Mouse (Mus musculus) embryonic facial prominence, embryonic 12.5 days (tissue): ENCODE data around the gene Mepe. TPM values are rescaled to one million over a fixed set of nuclear protein-coding genes. Genes with fewer than 3 reads are reported as not detected.

ENCODE experiments used
- ATAC-seq: fragments of 200-750 bp; cut with Nextera tagmentation; 2 replicates; pipeline ENCODE4 v1.8.0; 2017; ENCODE audit not compliant: insufficient number of reproducible peaks, insufficient read depth, low FRiP score, low TSS enrichment
- H3K27ac ChIP-seq: fragments of 300-500 bp; sonication (generic); 2 replicates; pipeline ENCODE4 v1.5.1; 2016; ENCODE audit warnings: mild to moderate bottlenecking
- H3K27me3 ChIP-seq: fragments of 300-500 bp; sonication (generic); 2 replicates; pipeline ENCODE4 v1.6.1; 2016; ENCODE audit warnings: mild to moderate bottlenecking, moderate library complexity
- H3K36me3 ChIP-seq: fragments of 300-500 bp; sonication (generic); 2 replicates; pipeline ENCODE4 v1.6.1; 2016; ENCODE audit warnings: mild to moderate bottlenecking
- H3K4me1 ChIP-seq: fragments of 300-500 bp; sonication (generic); 2 replicates; pipeline ENCODE4 v1.6.1; 2016
- H3K4me2 ChIP-seq: fragments of 300-500 bp; sonication (generic); replicated peaks from 2 replicates; pipeline ENCODE4 v1.6.1; 2016; ENCODE audit warnings: mild to moderate bottlenecking, moderate library complexity
- H3K4me3 ChIP-seq: fragments of 300-500 bp; sonication (generic); 2 replicates; pipeline ENCODE4 v1.5.1; 2016; ENCODE audit warnings: mild to moderate bottlenecking
- H3K9ac ChIP-seq: fragments of 300-500 bp; sonication (generic); 2 replicates; pipeline ENCODE4 v1.6.1; 2016; ENCODE audit warnings: mild to moderate bottlenecking, moderate library complexity
- H3K9me3 ChIP-seq: fragments of 300-500 bp; sonication (generic); 2 replicates; pipeline ENCODE4 v1.6.1; 2016; ENCODE audit warnings: mild to moderate bottlenecking, moderate library complexity
- WGBS: fragments of 180-500 bp; shearing (Covaris S2); methylation state at CpG from one replicate; pipeline ENCODE4 v1.1.7; 2016; 5-methylcytosine and 5-hydroxymethylcytosine counted together
- polyA plus RNA-seq: library from polyadenylated mRNA; unstranded; fragments of >200 nt; fragmentation: Nextera tagmentation; extraction: Ambion mirVana; gene quantifications from 2 replicates; pipeline ENCODE4 v1.2.1, GENCODE M21; 2016

The Mepe gene
- polyA plus RNA-seq, 1 experiment from 2014 or later = not detected

DNA sequence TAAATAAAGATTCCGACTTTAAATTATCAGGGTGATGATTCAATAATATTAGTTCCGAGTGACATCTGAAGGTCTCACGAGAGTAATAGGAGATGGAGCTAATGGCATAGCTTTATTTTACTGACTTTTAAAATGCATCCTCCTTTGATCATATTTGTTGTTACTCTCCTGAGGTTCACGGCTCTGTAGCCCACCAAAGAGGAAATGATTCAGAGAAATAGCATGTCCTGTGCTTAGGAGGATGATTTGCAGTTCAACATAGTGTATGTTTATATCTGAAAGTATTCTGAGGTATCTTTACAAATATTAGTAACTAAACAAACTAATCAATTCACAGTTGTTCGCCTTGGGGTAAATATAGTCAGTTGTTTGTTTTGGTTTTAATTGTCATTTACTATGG is 32.4 kb downstream of the Mepe start:
- Histone ChIP-seq H3K9me3 (no peaks in the 10 kb centered on the region), H3K9ac (no peak overlapping the region), H3K36me3 (no peaks in the 10 kb centered on the region), H3K4me3 (no peak overlapping the region), H3K4me1 (no peaks in the 10 kb centered on the region), H3K4me2 (no peak overlapping the region), H3K27me3 (no peaks in the 10 kb centered on the region), H3K27ac (no peak overlapping the region)
- 68% methylated on average over 5 of the region's 5 CpGs for WGBS
- ATAC-seq = no peak

GRCm38 (mm10) chr5:104358592-104358991 is 33.5 kb downstream of the Mepe start:
- Histone ChIP-seq H3K27ac (no peak overlapping the region), H3K9ac (no peak overlapping the region), H3K4me1 (no peaks in the 10 kb centered on the region), H3K9me3 (no peaks in the 10 kb centered on the region), H3K4me3 (no peak overlapping the region), H3K4me2 (no peak overlapping the region), H3K27me3 (no peaks in the 10 kb centered on the region), H3K36me3 (no peaks in the 10 kb centered on the region)
- 54% methylated on average over 7 of the region's 7 CpGs for WGBS
- ATAC-seq = no peak

DNA sequence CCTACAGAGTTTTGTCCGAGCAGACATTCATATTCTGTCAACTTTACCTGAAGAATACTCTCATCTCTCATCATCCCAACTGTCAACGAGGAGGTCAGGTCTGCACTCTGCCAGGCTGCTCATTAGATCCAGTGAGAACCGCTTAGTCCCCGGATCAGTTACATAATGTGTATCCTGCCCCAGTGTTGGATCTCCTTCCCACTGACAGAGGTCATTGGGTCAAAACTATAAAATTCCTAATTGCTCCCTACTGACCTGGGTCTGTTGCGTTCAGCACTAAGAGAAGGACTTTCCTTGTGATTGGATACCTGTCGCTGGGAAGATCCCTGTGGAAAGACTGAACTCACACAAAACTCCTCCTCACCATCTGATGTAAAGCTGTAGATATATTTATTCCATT is 34.1 kb downstream of the Mepe start:
- no peaks in the 10 kb centered on the region for H3K36me3 ChIP-seq
- no peaks in the 10 kb centered on the region for H3K9me3 ChIP-seq
- H3K27ac ChIP-seq = no peak overlapping the region
- 24% methylated on average over 6 of the region's 6 CpGs for WGBS
- H3K9ac ChIP-seq = no peak overlapping the region
- 0 out of 2 replicates have a peak, but pooled peaks have one; percentile 41 for ATAC-seq
- no peaks in the 10 kb centered on the region for H3K27me3 ChIP-seq
- no peaks in the 10 kb centered on the region for H3K4me1 ChIP-seq
- no peak overlapping the region for H3K4me2 ChIP-seq
- H3K4me3 ChIP-seq = no peak overlapping the region

- WGBS = 59% methylated on average over 5 of the region's 5 CpGs
- Histone ChIP-seq H3K9ac (no peak overlapping the region), H3K27me3 (no peaks in the 10 kb centered on the region), H3K27ac (no peak overlapping the region), H3K4me3 (no peak overlapping the region), H3K4me1 (peaks cover 10% of the 10 kb centered on the region; the same call in 1 of the 2 replicates), H3K9me3 (no peaks in the 10 kb centered on the region), H3K36me3 (no peaks in the 10 kb centered on the region), H3K4me2 (no peak overlapping the region)
- no peak for ATAC-seq
These were observed 45.5 kb downstream of the Mepe start for GRCm38 (mm10) chr5:104370580-104370979.

DNA sequence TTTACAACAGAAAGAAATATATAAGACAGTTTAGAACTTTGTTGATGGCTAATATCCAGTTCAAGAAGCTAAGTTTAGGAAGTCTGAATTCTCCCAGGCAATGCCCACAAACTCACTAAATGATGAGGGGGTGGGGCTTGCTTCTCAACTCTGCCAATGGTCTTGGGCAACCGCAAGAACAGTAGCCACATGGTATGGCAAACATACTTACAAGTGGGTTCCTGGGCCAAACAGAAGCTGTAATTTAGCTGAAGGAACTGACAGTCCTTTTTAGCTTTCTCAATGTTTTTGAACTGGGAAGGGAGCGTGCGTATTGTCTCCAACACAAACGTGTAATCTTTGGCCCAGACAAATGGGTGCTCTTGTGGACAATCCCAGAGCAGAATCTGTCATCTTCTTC is 46.2 kb downstream of the Mepe start:
- WGBS = 85% methylated on average over 4 of the region's 4 CpGs
- H3K9ac ChIP-seq = no peak overlapping the region
- no peak for ATAC-seq
- no peak overlapping the region for H3K27ac ChIP-seq
- no peaks in the 10 kb centered on the region for H3K9me3 ChIP-seq
- H3K4me3 ChIP-seq = no peak overlapping the region
- peaks cover 10% of the 10 kb centered on the region; the same call in 1 of the 2 replicates for H3K4me1 ChIP-seq
- no peaks in the 10 kb centered on the region for H3K36me3 ChIP-seq
- no peak overlapping the region for H3K4me2 ChIP-seq
- no peaks in the 10 kb centered on the region for H3K27me3 ChIP-seq

DNA sequence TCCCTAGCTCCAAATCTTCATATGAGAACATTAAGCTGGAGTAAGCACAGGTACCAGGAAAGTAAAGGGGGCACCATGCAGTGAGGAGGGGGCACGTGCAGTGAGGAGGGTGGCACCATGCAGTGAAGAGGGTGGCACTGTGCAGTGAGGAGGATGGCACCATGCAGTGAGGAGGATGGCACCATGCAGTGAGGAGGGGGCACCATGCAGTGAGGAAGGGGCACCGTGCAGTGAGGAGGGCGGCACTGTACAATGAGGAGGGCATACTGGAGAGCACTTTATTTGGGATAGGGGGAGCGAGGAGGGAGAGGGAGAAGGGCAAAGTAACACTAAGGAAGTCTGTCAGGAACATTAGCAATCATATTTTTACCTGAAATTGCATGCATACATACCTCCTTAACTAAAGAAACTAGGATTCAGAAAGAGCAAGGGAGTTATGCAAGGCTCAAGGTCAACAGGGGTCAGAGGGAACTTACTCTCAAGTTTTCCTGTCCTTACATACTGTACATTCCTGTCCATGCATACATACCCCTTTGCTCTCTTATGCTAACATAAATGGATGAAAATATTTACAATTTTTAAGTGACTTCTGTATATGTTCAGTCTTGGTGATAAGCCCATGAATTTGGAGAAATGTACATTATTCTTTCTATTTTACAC is 48.6 kb downstream of the Mepe start:
- Histone ChIP-seq H3K4me3 (no peak overlapping the region), H3K4me2 (no peak overlapping the region), H3K9me3 (no peaks in the 10 kb centered on the region), H3K4me1 (peaks cover 10% of the 10 kb centered on the region; the same call in 1 of the 2 replicates), H3K36me3 (no peaks in the 10 kb centered on the region), H3K27ac (no peak overlapping the region), H3K27me3 (no peaks in the 10 kb centered on the region), H3K9ac (no peak overlapping the region)
- 82% methylated on average over 4 of the region's 4 CpGs for WGBS
- 0 out of 2 replicates have a peak, but pooled peaks have one; percentile 28 for ATAC-seq

DNA sequence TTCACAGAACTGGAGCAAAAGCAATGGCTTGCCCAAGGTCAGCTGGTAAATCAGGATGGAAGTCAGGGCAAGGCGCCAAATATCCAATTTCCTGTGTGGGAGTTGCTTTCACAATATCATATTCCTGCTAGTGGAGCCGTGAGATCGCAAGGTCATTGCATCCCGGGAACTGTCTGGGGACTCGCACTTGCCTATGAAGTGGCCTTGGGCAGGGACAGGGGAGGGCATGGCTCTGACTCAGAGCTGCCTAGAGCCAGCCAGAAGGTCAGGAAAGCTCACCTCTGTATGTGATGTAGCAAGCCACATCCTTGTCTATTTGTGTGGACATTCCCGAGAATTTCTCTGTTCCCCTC is 49.2 kb downstream of the Mepe start:
- Histone ChIP-seq H3K9me3 (no peaks in the 10 kb centered on the region), H3K4me2 (no peak overlapping the region), H3K36me3 (no peaks in the 10 kb centered on the region), H3K27me3 (no peaks in the 10 kb centered on the region), H3K27ac (peak overlapping the region; percentile 46; the same call in 1 of the 2 replicates), H3K4me3 (no peak overlapping the region), H3K9ac (no peak overlapping the region), H3K4me1 (peaks cover 10% of the 10 kb centered on the region; the same call in 1 of the 2 replicates)
- peak; percentile 55; the same call in 1 of the 2 replicates for ATAC-seq
- 35% methylated on average over 6 of the region's 6 CpGs for WGBS

GRCm38 (mm10) chr5:104375132-104375531 is 50.0 kb downstream of the Mepe start:
- ATAC-seq = 0 out of 2 replicates have a peak, but pooled peaks have one; percentile 32
- Histone ChIP-seq H3K9ac (no peak overlapping the region), H3K4me2 (no peak overlapping the region), H3K9me3 (no peaks in the 10 kb centered on the region), H3K4me1 (peaks cover 10% of the 10 kb centered on the region; the same call in 1 of the 2 replicates), H3K27me3 (no peaks in the 10 kb centered on the region), H3K27ac (peak overlapping the region; percentile 46; the same call in 1 of the 2 replicates), H3K4me3 (no peak overlapping the region), H3K36me3 (no peaks in the 10 kb centered on the region)
- 61% methylated on average over 2 of the region's 2 CpGs for WGBS

- no peak overlapping the region for H3K9ac ChIP-seq
- no peaks in the 10 kb centered on the region for H3K27me3 ChIP-seq
- no peak overlapping the region for H3K4me3 ChIP-seq
- ATAC-seq = no peak
- no peaks in the 10 kb centered on the region for H3K9me3 ChIP-seq
- peaks cover 10% of the 10 kb centered on the region; the same call in 1 of the 2 replicates for H3K4me1 ChIP-seq
- no peak overlapping the region for H3K4me2 ChIP-seq
- 81% methylated on average over 1 of the region's 1 CpGs for WGBS
- H3K27ac ChIP-seq = no peak overlapping the region
- no peaks in the 10 kb centered on the region for H3K36me3 ChIP-seq
These were observed 51.8 kb downstream of the Mepe start for GRCm38 (mm10) chr5:104376890-104377289.

- Histone ChIP-seq H3K4me2 (no peak overlapping the region), H3K36me3 (no peaks in the 10 kb centered on the region), H3K4me3 (no peak overlapping the region), H3K27me3 (no peaks in the 10 kb centered on the region), H3K9ac (no peak overlapping the region), H3K27ac (no peak overlapping the region), H3K9me3 (no peaks in the 10 kb centered on the region), H3K4me1 (peaks cover 7% of the 10 kb centered on the region; the same call in 1 of the 2 replicates)
- WGBS = 91% methylated on average over 1 of the region's 1 CpGs
- ATAC-seq = no peak
These were observed 55.4 kb downstream of the Mepe start for GRCm38 (mm10) chr5:104380574-104380973.

GRCm38 (mm10) chr5:104381671-104382070 is 56.5 kb downstream of the Mepe start:
- no peak overlapping the region for H3K4me3 ChIP-seq
- H3K27ac ChIP-seq = no peak overlapping the region
- ATAC-seq = no peak
- no peak overlapping the region for H3K9ac ChIP-seq
- no peaks in the 10 kb centered on the region for H3K27me3 ChIP-seq
- peaks cover 7% of the 10 kb centered on the region; the same call in 1 of the 2 replicates for H3K4me1 ChIP-seq
- H3K9me3 ChIP-seq = no peaks in the 10 kb centered on the region
- H3K36me3 ChIP-seq = no peaks in the 10 kb centered on the region
- WGBS = 85% methylated on average over 3 of the region's 7 CpGs
- no peak overlapping the region for H3K4me2 ChIP-seq

- H3K9me3 ChIP-seq = no peaks in the 10 kb centered on the region
- WGBS = 91% methylated on average over 7 of the region's 7 CpGs
- no peak for ATAC-seq
- no peak overlapping the region for H3K4me3 ChIP-seq
- H3K4me2 ChIP-seq = no peak overlapping the region
- H3K27me3 ChIP-seq = no peaks in the 10 kb centered on the region
- H3K9ac ChIP-seq = no peak overlapping the region
- H3K4me1 ChIP-seq = peaks cover 7% of the 10 kb centered on the region; the same call in 1 of the 2 replicates
- H3K36me3 ChIP-seq = no peaks in the 10 kb centered on the region
- no peak overlapping the region for H3K27ac ChIP-seq
These were observed 59.4 kb downstream of the Mepe start for GRCm38 (mm10) chr5:104384540-104384939.
